Mouse (Mus musculus) MEL (cell line): ENCODE data around the gene Cyth2.

Experiments
- CHD2 ChIP-seq: IDR thresholded peaks from 2 replicates; pipeline ENCODE4 v1.6.1; 2011; ENCODE audit warnings: low read length, improper control_type of control experiment
- CTCF ChIP-seq, 3 experiments: IDR thresholded peaks in 2 of 3; conservative IDR thresholded peaks in 1 of 3; 2 replicates each; pipeline ENCODE4 v1.5.1; 2011 to 2012; ENCODE audit warnings: low read length in 3 of 3, low read depth in 2 of 3, mild to moderate bottlenecking in 2 of 3, improper control_type of control experiment in 1 of 3, inconsistent platforms in 1 of 3, mixed read lengths in 1 of 3, moderate library complexity in 1 of 3; ENCODE audit not compliant: control insufficient read depth in 1 of 3, insufficient read depth in 1 of 3, poor library complexity in 1 of 3, severe bottlenecking in 1 of 3
- MAFK ChIP-seq: IDR thresholded peaks from 2 replicates; pipeline ENCODE4 v1.6.1; 2011; ENCODE audit warnings: low read depth, mild to moderate bottlenecking, low read length, improper control_type of control experiment, borderline replicate concordance
- POLR2A ChIP-seq, 2 experiments: IDR thresholded peaks; 2 replicates each; pipeline ENCODE4 v1.6.1; 2011 to 2012; ENCODE audit warnings: low read length in 2 of 2, mild to moderate bottlenecking in 2 of 2, control low read depth in 1 of 2, improper control_type of control experiment in 1 of 2, low read depth in 1 of 2, moderate library complexity in 1 of 2; ENCODE audit not compliant: control insufficient read depth in 1 of 2, insufficient read depth in 1 of 2, poor library complexity in 1 of 2
- RAD21 ChIP-seq: IDR thresholded peaks from 2 replicates; pipeline ENCODE4 v1.6.1; 2011; ENCODE audit warnings: mild to moderate bottlenecking, low read depth, low read length, improper control_type of control experiment
- SMC3 ChIP-seq: IDR thresholded peaks from 2 replicates; pipeline ENCODE4 v1.6.1; 2011; ENCODE audit warnings: low read depth, low read length, improper control_type of control experiment
- ZKSCAN1 ChIP-seq: IDR thresholded peaks from 2 replicates; pipeline ENCODE4 v1.6.1; 2012; ENCODE audit warnings: low read depth, mild to moderate bottlenecking, inconsistent platforms, low read length, improper control_type of control experiment, moderate library complexity

- TF ChIP-seq RAD21 (no peak), MAFK (no peak), POLR2A (IDR thresholded peaks at IDR 0.05; ENCODE audit: control insufficient read depth in 1 of 2, insufficient read depth in 1 of 2, low read depth in 1 of 2, low read length in 2 of 2, poor library complexity in 1 of 2) (no peak), CTCF (IDR thresholded peaks at IDR 0.05 in 2 of 3, conservative IDR thresholded peaks at IDR 0.05 in 1 of 3; ENCODE audit: control insufficient read depth in 1 of 3, insufficient read depth in 1 of 3, low read depth in 2 of 3, low read length in 3 of 3, poor library complexity in 1 of 3, severe bottlenecking in 1 of 3) (no peak), SMC3 (no peak), CHD2 (no peak), ZKSCAN1 (no peak)
These were observed 15.4 kb downstream of the Cyth2 start for GRCm38 (mm10) chr7:45798931-45799330.
